Mouse (Mus musculus): Measurements from ENCODE around the gene Cmtm7.

DNA sequence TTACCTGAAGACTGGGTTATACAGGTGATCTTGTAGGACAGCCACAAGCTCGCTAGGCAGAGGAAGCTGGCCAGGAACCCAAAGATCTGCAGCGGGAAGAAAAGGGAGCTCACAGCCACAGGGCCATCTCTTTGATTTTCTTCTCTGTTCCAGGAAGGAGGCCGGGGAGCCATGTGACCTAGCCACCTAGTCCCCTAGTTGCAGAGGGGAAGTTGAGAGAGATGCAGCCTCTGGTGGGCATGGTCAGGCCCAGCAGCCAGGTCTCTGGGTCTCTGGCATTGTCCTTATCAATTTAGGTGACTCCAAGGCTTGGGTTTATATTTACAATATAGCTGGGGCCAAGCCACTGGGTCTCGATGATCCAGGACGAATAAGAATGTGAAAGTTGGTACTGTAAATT lies 22.9 kb downstream of the Cmtm7 start:
- no peak for TF ChIP-seq CTCF (conservative IDR thresholded peaks at IDR 0.05; ENCODE audit: low read length)
- no peak for TF ChIP-seq NANOG (IDR thresholded peaks at IDR 0.05; ENCODE audit: borderline replicate concordance, low read length)

Measured in E14TG2a.4 (cell line).